Mouse (Mus musculus) liver, adult 2 months (tissue): ENCODE data around the gene Slc7a1. TPM values are rescaled to one million over a fixed set of nuclear protein-coding genes. Genes with fewer than 3 reads are reported as not detected.

Experiments used
- DNase-seq: peaks from one replicate; pipeline ENCODE4 v3.0.0-alpha.2; 2011; ENCODE audit warnings: low read depth, low spot score; ENCODE audit errors: extremely low read depth
- H3K27ac ChIP-seq: fragments of 200-500 bp; replicated peaks from 2 replicates; pipeline ENCODE4 v1.5.1; 2012; ENCODE audit warnings: low read depth, mild to moderate bottlenecking, control low read depth, inconsistent platforms, low read length; ENCODE audit not compliant: insufficient read depth
- H3K27me3 ChIP-seq: fragments of 200-500 bp; 2 replicates; pipeline ENCODE4 v1.6.1; 2012; ENCODE audit warnings: mild to moderate bottlenecking, moderate library complexity, low read length, inconsistent platforms; ENCODE audit not compliant: control insufficient read depth, insufficient read depth
- H3K36me3 ChIP-seq: fragments of 200-500 bp; 2 replicates; pipeline ENCODE4 v1.6.1; 2012; ENCODE audit warnings: low read length, inconsistent platforms; ENCODE audit not compliant: control insufficient read depth, insufficient read depth
- H3K4me1 ChIP-seq: fragments of 200-500 bp; 2 replicates; pipeline ENCODE4 v1.6.1; 2011; ENCODE audit warnings: low read length; ENCODE audit not compliant: control insufficient read depth, insufficient read depth
- H3K4me3 ChIP-seq: fragments of 200-500 bp; 2 replicates; pipeline ENCODE4 v1.5.1; 2011; ENCODE audit warnings: low read depth, mild to moderate bottlenecking, control low read depth, low read length, moderate library complexity; ENCODE audit not compliant: insufficient read depth
- H3K79me2 ChIP-seq: fragments of 200-500 bp; 2 replicates; pipeline ENCODE4 v1.6.1; 2012; ENCODE audit warnings: inconsistent platforms, mild to moderate bottlenecking, low read length, moderate library complexity; ENCODE audit not compliant: control insufficient read depth, insufficient read depth
- H3K9ac ChIP-seq: fragments of 200-500 bp; 2 replicates; pipeline ENCODE4 v1.6.1; 2012; ENCODE audit warnings: low read depth, mild to moderate bottlenecking, control low read depth, inconsistent platforms, low read length
- CTCF ChIP-seq: fragments of 200-500 bp; IDR thresholded peaks from 2 replicates; pipeline ENCODE4 v1.5.1; 2011; ENCODE audit warnings: low read depth, low read length, control low read depth
- WGBS: fragments of 180-500 bp; shearing (Covaris S2); methylation state at CpG from one replicate; pipeline ENCODE4 v1.1.7; 2018; 5-methylcytosine and 5-hydroxymethylcytosine counted together
- polyA plus RNA-seq: library from polyadenylated mRNA; depleted of rRNA; stranded (reverse); fragments of >200 nt; gene quantifications from 2 replicates; pipeline ENCODE4 v1.2.3, GENCODE M21; 2012; rRNA removed
- total RNA-seq: library from RNA; depleted of rRNA; stranded (reverse); fragments of >200 nt; gene quantifications from 2 replicates; pipeline ENCODE4 v1.2.3, GENCODE M21; 2014; rRNA removed

Gene Slc7a1
- total and polyA plus RNA-seq, 2 experiments, result 0.18 to 0.23 TPM

DNA sequence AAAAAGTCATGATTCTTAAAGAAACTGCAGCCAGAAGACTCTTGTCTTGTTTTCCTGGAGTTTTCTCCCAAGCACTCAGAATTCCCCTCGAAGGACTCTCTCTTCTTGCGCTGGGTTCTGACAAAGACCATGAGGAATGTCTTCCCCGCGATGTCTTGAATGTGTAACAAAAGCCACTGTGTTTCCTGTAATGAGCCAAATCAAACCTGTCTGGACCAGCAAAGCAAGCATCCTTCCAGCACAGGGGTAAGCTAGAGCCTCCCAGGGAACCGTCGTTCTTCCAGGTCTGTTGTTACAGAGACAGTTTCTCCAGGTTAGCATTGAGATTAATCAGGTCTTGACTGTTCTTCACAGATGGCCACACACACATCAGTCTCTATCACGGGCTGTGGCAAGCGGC, 121.5 kb downstream of the Slc7a1 start:
- Histone ChIP-seq H3K9ac (no peak overlapping the region), H3K27ac (no peak overlapping the region), H3K36me3 (no peaks in the 10 kb centered on the region), H3K4me1 (no peaks in the 10 kb centered on the region), H3K4me3 (no peak overlapping the region), H3K27me3 (no peaks in the 10 kb centered on the region), H3K79me2 (no peaks in the 10 kb centered on the region)
- no peak for DNase-seq
- TF ChIP-seq CTCF, result no peak
- 92% methylated on average over 8 of the region's 8 CpGs for WGBS

Other genes starting within 250 kb of the Slc7a1 start
- gene Ubl3, start 152.9 kb upstream of the Slc7a1 start, total RNA-seq, result 58.0 and 61.8 TPM in 2 replicates
- gene Ubl3, start 152.9 kb upstream of the Slc7a1 start, polyA plus RNA-seq, result 32.4 and 38.4 TPM in 2 replicates